In genomic region chr16:17402855-17403254, GRCm38 (mm10) we compare ENCODE assay signal across 10 mouse cellular contexts. TPM values are rescaled to one million over a fixed set of nuclear protein-coding genes. Genes with fewer than 3 reads are reported as not detected.
A peak's percentile ranks its signal among the peaks of the same experiment; 100 is the strongest.
DNase-seq lines count a peak whose midpoint lies in the region; ATAC-seq and TF ChIP-seq lines count a peak whose summit lies in the region.
"Had no signal": no experiment of that assay in that cellular context is flagged by ENCODE, and none has a peak within 500 bp of the region (broad histone marks: within the 10 kb centered on the region; RNA-seq: fewer than 3 reads in every experiment).

No protein-coding gene starts in this region.

- no peak for TF ChIP-seq EP300 in lung, postnatal 0 days (IDR thresholded peaks at IDR 0.05)

- ATAC-seq in hindbrain, embryonic 11.5 days (ENCODE audit: low FRiP score): no peak
- ATAC-seq in hindbrain, embryonic 16.5 days: no peak
- no peak for ATAC-seq in lung, postnatal 0 days

- H3K27me3 ChIP-seq in hindbrain, embryonic 11.5 days (ENCODE audit: control insufficient read depth, insufficient read depth, low read length): no peaks in the 10 kb centered on the region
- H3K27me3 ChIP-seq in hindbrain, embryonic 16.5 days (replicated peaks; ENCODE audit: control insufficient read depth, insufficient read depth, low read length): no peaks in the 10 kb centered on the region
- no peaks in the 10 kb centered on the region for H3K27me3 ChIP-seq in lung, postnatal 0 days (replicated peaks; ENCODE audit: insufficient read depth, low read length)
- H3K27me3 ChIP-seq: embryonic facial prominence, embryonic 12.5 days; neural tube, embryonic 13.5 days had no signal

- H3K4me2 ChIP-seq in hindbrain, embryonic 11.5 days (replicated peaks; ENCODE audit: low read depth, low read length): no peak overlapping the region
- no peak overlapping the region for H3K4me2 ChIP-seq in hindbrain, embryonic 16.5 days (ENCODE audit: low read length)
- no peak overlapping the region for H3K4me2 ChIP-seq in lung, postnatal 0 days (replicated peaks; ENCODE audit: low read depth, low read length)
- H3K4me2 ChIP-seq: embryonic facial prominence, embryonic 12.5 days; neural tube, embryonic 13.5 days had no signal

- H3K4me1 ChIP-seq in hindbrain, embryonic 11.5 days (replicated peaks; ENCODE audit: control insufficient read depth, insufficient read depth, low read length): peaks cover 3% of the 10 kb centered on the region; the same call in 1 of the 2 replicates
- H3K4me1 ChIP-seq in hindbrain, embryonic 16.5 days (ENCODE audit: control insufficient read depth, insufficient read depth, low read depth, low read length): peaks cover 24% of the 10 kb centered on the region
- peaks cover 8% of the 10 kb centered on the region; the same call in 1 of the 2 replicates for H3K4me1 ChIP-seq in lung, postnatal 0 days (ENCODE audit: insufficient read depth, low read depth, low read length)

- 67% methylated on average over 1 of the region's 1 CpGs for WGBS in hindbrain, embryonic 11.5 days
- 84% methylated on average over 1 of the region's 1 CpGs for WGBS in hindbrain, embryonic 16.5 days
- WGBS in lung, postnatal 0 days: 56% methylated on average over 1 of the region's 1 CpGs

- H3K36me3 ChIP-seq in hindbrain, embryonic 11.5 days (ENCODE audit: control insufficient read depth, insufficient read depth, low read length): no peaks in the 10 kb centered on the region
- H3K36me3 ChIP-seq in hindbrain, embryonic 16.5 days (ENCODE audit: control insufficient read depth, insufficient read depth, low read length): peaks cover 4% of the 10 kb centered on the region; the same call in 1 of the 2 replicates
- no peaks in the 10 kb centered on the region for H3K36me3 ChIP-seq in lung, postnatal 0 days (ENCODE audit: insufficient read depth, low read length)
- H3K36me3 ChIP-seq: embryonic facial prominence, embryonic 12.5 days had no signal

- peak; percentile 74 for TF ChIP-seq CTCF in lung, postnatal 0 days (IDR thresholded peaks at IDR 0.05)

- peak; percentile 48 for DNase-seq in hindbrain, embryonic 11.5 days (ENCODE audit: low spot score)
- DNase-seq in 416B (ENCODE audit: low read depth): peak; percentile 81
- peak; percentile 71 for DNase-seq in ES-CJ7 (ENCODE audit: low read depth, low spot score)
- DNase-seq in embryo, embryonic 10.5 days (ENCODE audit: low spot score): peak; percentile 58
- DNase-seq in lung, postnatal 0 days (ENCODE audit: low spot score): peak; percentile 49
- peak; percentile 61 for DNase-seq in thymus, postnatal 25 days
- no peak for DNase-seq in testis, postnatal 10 days (ENCODE audit: low spot score)

- no peak overlapping the region for H3K4me3 ChIP-seq in hindbrain, embryonic 11.5 days (ENCODE audit: low read depth, low read length)
- no peak overlapping the region for H3K4me3 ChIP-seq in hindbrain, embryonic 16.5 days (ENCODE audit: low read length)
- no peak overlapping the region for H3K4me3 ChIP-seq in lung, postnatal 0 days (ENCODE audit: low read depth, low read length)
- H3K4me3 ChIP-seq: embryonic facial prominence, embryonic 12.5 days; neural tube, embryonic 13.5 days had no signal

- H3K9me3 ChIP-seq in hindbrain, embryonic 11.5 days (ENCODE audit: control insufficient read depth, low read length): no peaks in the 10 kb centered on the region
- H3K9me3 ChIP-seq in hindbrain, embryonic 16.5 days (ENCODE audit: control insufficient read depth, low read length): no peaks in the 10 kb centered on the region
- H3K9me3 ChIP-seq in lung, postnatal 0 days (ENCODE audit: low read length): no peaks in the 10 kb centered on the region
- H3K9me3 ChIP-seq: embryonic facial prominence, embryonic 12.5 days; neural tube, embryonic 13.5 days had no signal

- no peak overlapping the region for H3K27ac ChIP-seq in hindbrain, embryonic 11.5 days (ENCODE audit: low read depth, low read length)
- no peak overlapping the region for H3K27ac ChIP-seq in hindbrain, embryonic 16.5 days (ENCODE audit: low read depth, low read length)
- H3K27ac ChIP-seq in lung, postnatal 0 days (ENCODE audit: low read length): no peak overlapping the region
- H3K27ac ChIP-seq: embryonic facial prominence, embryonic 12.5 days; neural tube, embryonic 13.5 days had no signal

- H3K9ac ChIP-seq in hindbrain, embryonic 11.5 days (ENCODE audit: low read depth, low read length): no peak overlapping the region
- H3K9ac ChIP-seq in hindbrain, embryonic 16.5 days (ENCODE audit: low read depth, low read length): no peak overlapping the region
- H3K9ac ChIP-seq in lung, postnatal 0 days (replicated peaks; ENCODE audit: low read depth): no peak overlapping the region
- H3K9ac ChIP-seq: embryonic facial prominence, embryonic 12.5 days; neural tube, embryonic 13.5 days had no signal

RNA-seq across cellular contexts. Expression of gene Snap29, which starts 2.9 kb away (rescaled TPM):
- 8.3 and 9.0 TPM in 2 replicates for polyA plus RNA-seq in hindbrain, embryonic 11.5 days (2014; fragmentation: Nextera tagmentation; extraction: Ambion mirVana)
- polyA plus RNA-seq in hindbrain, embryonic 16.5 days (2015; fragmentation: Nextera tagmentation; extraction: Ambion mirVana): 24.2 and 24.4 TPM in 2 replicates
- 11.5 and 13.4 TPM in 2 replicates for polyA plus RNA-seq in lung, postnatal 0 days (2015; fragmentation: Nextera tagmentation; extraction: Ambion mirVana)

RNA-seq across cellular contexts. Expression of gene Pi4ka, which starts 3.3 kb away (rescaled TPM):
- polyA plus RNA-seq in hindbrain, embryonic 11.5 days (2014; fragmentation: Nextera tagmentation; extraction: Ambion mirVana): 43.4 and 45.3 TPM in 2 replicates
- 58.1 and 70.6 TPM in 2 replicates for polyA plus RNA-seq in hindbrain, embryonic 16.5 days (2015; fragmentation: Nextera tagmentation; extraction: Ambion mirVana)
- polyA plus RNA-seq in lung, postnatal 0 days (2015; fragmentation: Nextera tagmentation; extraction: Ambion mirVana): 14.2 and 17.1 TPM in 2 replicates

RNA-seq across cellular contexts. Expression of gene Crkl, which starts 48.9 kb away (rescaled TPM):
- polyA plus RNA-seq in hindbrain, embryonic 11.5 days (2014; fragmentation: Nextera tagmentation; extraction: Ambion mirVana): 79.1 and 87.5 TPM in 2 replicates
- 74.3 and 74.6 TPM in 2 replicates for polyA plus RNA-seq in hindbrain, embryonic 16.5 days (2015; fragmentation: Nextera tagmentation; extraction: Ambion mirVana)
- polyA plus RNA-seq in lung, postnatal 0 days (2015; fragmentation: Nextera tagmentation; extraction: Ambion mirVana): 33.1 and 39.6 TPM in 2 replicates
